In the genomic region with DNA sequence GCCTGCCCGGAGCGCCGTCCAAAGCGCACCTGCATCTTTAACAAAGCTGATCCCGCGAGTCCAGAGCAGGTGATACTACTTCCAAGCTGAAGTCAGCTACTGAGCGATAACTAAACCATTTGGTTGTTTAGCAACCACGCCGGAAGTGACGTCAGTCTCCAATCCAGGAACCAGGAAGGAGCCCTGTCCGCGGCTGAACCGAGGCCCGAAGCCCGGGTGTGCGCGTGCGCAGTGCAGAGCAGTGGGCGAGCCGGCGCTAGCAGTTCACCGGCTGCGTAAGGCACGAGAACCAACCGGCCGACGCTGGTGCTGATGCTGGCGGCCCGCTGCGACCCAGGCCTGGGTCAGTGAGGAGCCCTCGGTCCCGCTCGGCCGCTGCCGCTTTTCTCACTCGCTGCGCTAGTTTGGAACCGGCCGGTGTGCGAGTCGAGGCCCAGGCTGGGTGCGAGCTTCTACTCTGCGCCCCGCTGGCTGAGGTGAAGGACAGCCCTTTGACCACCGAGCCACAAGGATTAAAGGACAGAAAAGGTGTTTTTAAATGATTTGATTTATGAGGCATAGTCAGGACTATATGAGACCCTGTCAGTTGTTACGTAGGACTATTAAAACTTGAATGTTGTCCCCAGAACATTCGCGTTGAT, we compare ENCODE assay signal across 8 mouse cellular contexts. TPM values are rescaled to one million over a fixed set of nuclear protein-coding genes. Genes with fewer than 3 reads are reported as not detected.
DNase-seq lines count a peak whose midpoint lies in the region; ATAC-seq and TF ChIP-seq lines count a peak whose summit lies in the region.

Ccdc173 (minus strand) TSS at position 147 of the 641 bp plus-strand sequence.
Phospho2 (plus strand) TSS at position 195 of the 641 bp plus-strand sequence.

- DNase-seq in ZHBTc4 (ENCODE audit: low read depth, low spot score): peak; percentile 99
- DNase-seq in gastrocnemius, adult 2 months: peak; percentile 99
- peak; percentile 100 for DNase-seq in hindbrain, postnatal 0 days (ENCODE audit: low spot score)
- DNase-seq in left cerebral cortex, adult 2 months (ENCODE audit: extremely low spot score in 1 of 2, low spot score in 2 of 2): peak; percentile 97 to 98
- peak; percentile 98 to 99 for DNase-seq in right cerebral cortex, adult 2 months (ENCODE audit: low spot score in 2 of 2)
- peak; percentile 99 for DNase-seq in urinary bladder, postnatal 14 days (ENCODE audit: low spot score)

- peak within 1 kb of the TSS; percentile 90 for H3K27ac ChIP-seq in gastrocnemius, adult 2 months
- H3K27ac ChIP-seq in hindbrain, postnatal 0 days: peak within 1 kb of the TSS; percentile 91
- H3K27ac ChIP-seq in left cerebral cortex, adult 2 months: peak within 1 kb of the TSS; percentile 79

- intact Hi-C loops in gastrocnemius, adult 2 months (cut with DNase I): loop anchor here (5.0 kb wide), 1 partner anchor 67 kb away; the partner anchor contains the start of gene Ppig
- intact Hi-C loops in left cerebral cortex, adult 2 months (cut with DNase I): loop anchor here (2.0 to 5.0 kb wide), 4 partner anchors 33 to 142 kb away; partner anchors contain the start of genes Bbs5, Ppig and Ssb

- H3K4me2 ChIP-seq in hindbrain, postnatal 0 days (ENCODE audit: low read depth, low read length): peak within 1 kb of the TSS; percentile 80

- H3K4me1 ChIP-seq in hindbrain, postnatal 0 days (ENCODE audit: insufficient read depth, low read length): peaks cover 4% of the 10 kb centered on the region; the same call in 1 of the 2 replicates

- WGBS in hindbrain, postnatal 0 days: 2% methylated on average over 48 of the region's 48 CpGs

- TF ChIP-seq CTCF in gastrocnemius, adult 2 months (IDR thresholded peaks at IDR 0.05): no peak
- no peak for TF ChIP-seq CTCF in hindbrain, postnatal 0 days (IDR thresholded peaks at IDR 0.05; ENCODE audit: low read depth)
- TF ChIP-seq CTCF in left cerebral cortex, adult 2 months (IDR thresholded peaks at IDR 0.05): no peak

- H3K36me3 ChIP-seq in hindbrain, postnatal 0 days (ENCODE audit: insufficient read depth, low read length): peaks cover 9% of the 10 kb centered on the region; the same call in 1 of the 2 replicates

- peak within 1 kb of the TSS; percentile 64 for H3K9ac ChIP-seq in hindbrain, postnatal 0 days (replicated peaks; ENCODE audit: low read length)

- no peaks in the 10 kb centered on the region for H3K27me3 ChIP-seq in hindbrain, postnatal 0 days (ENCODE audit: insufficient read depth, low read length)

- peak within 1 kb of the TSS; percentile 86 for H3K4me3 ChIP-seq in gastrocnemius, adult 2 months
- H3K4me3 ChIP-seq in hindbrain, postnatal 0 days (ENCODE audit: low read length): peak within 1 kb of the TSS; percentile 72
- peak within 1 kb of the TSS; percentile 84 for H3K4me3 ChIP-seq in left cerebral cortex, adult 2 months

- peak; percentile 90 for ATAC-seq in common myeloid progenitor, adult 5-6 weeks (replicated peaks; ENCODE audit: low read depth, poor library complexity, severe bottlenecking)
- peak; percentile 98 for ATAC-seq in hindbrain, postnatal 0 days
- peak; percentile 91 for ATAC-seq in megakaryocyte, adult 5-6 weeks (ENCODE audit: poor library complexity, severe bottlenecking)

- H3K9me3 ChIP-seq in hindbrain, postnatal 0 days (ENCODE audit: low read length): no peaks in the 10 kb centered on the region

RNA-seq across cellular contexts. Expression of gene Ccdc173, which starts in this region (rescaled TPM):
- total RNA-seq in common myeloid progenitor, adult 5-6 weeks (2017): 4.0 and 5.5 TPM in 2 replicates
- under 1 TPM; 0.38 to 0.56 TPM for total RNA-seq in gastrocnemius, adult 2 months (2021)
- 0.10 TPM in 1 of 2 replicates, not detected in the other for total RNA-seq in hindbrain, postnatal 0 days (2014; rRNA removed)
- 1.7 and 1.9 TPM in 2 replicates for polyA plus RNA-seq in hindbrain, postnatal 0 days (2015; fragmentation: Nextera tagmentation; extraction: Ambion mirVana)
- 1 to 10 TPM; 2.8 to 3.3 TPM for total RNA-seq in left cerebral cortex, adult 2 months (2021)
- total RNA-seq in megakaryocyte, adult 5-6 weeks (2015): 0.43 and 0.80 TPM in 2 replicates
- total RNA-seq in megakaryocyte, adult 5-6 weeks (2017): 0.33 and 0.49 TPM in 2 replicates

RNA-seq across cellular contexts. Expression of gene Phospho2, which starts in this region (rescaled TPM):
- 26.0 and 27.5 TPM in 2 replicates for total RNA-seq in common myeloid progenitor, adult 5-6 weeks (2017)
- total RNA-seq in gastrocnemius, adult 2 months (2021): 10 to 100 TPM; 18.9 to 20.6 TPM
- total RNA-seq in hindbrain, postnatal 0 days (2014; rRNA removed): 14.3 and 19.8 TPM in 2 replicates
- polyA plus RNA-seq in hindbrain, postnatal 0 days (2015; fragmentation: Nextera tagmentation; extraction: Ambion mirVana): 27.6 and 29.7 TPM in 2 replicates
- 10 to 100 TPM; 23.3 to 25.1 TPM for total RNA-seq in left cerebral cortex, adult 2 months (2021)
- total RNA-seq in megakaryocyte, adult 5-6 weeks (2015): 19.8 and 25.3 TPM in 2 replicates
- total RNA-seq in megakaryocyte, adult 5-6 weeks (2017): 22.0 and 27.5 TPM in 2 replicates

Comparison
In these comparisons a context has a peak if more than half of its experiments do, and no peak if none do; other contexts are left out.
1. Peak in every context shown above with its lines: DNase-seq, ATAC-seq, H3K4me3 ChIP-seq and H3K27ac ChIP-seq.